Mouse (Mus musculus): ENCODE measurements around the gene Srsf6. TPM values are rescaled to one million over a fixed set of nuclear protein-coding genes. Genes with fewer than 3 reads are reported as not detected.

The Srsf6 gene
- polyA plus RNA-seq, 1 experiment from 2014 or later: 254 TPM

- Histone ChIP-seq H3K27ac (no peak overlapping the region), H3K4me2 (no peak overlapping the region), H3K4me1 (peaks cover 2% of the 10 kb centered on the region), H3K9ac (no peak overlapping the region), H3K9me3 (no peaks in the 10 kb centered on the region), H3K36me3 (no peaks in the 10 kb centered on the region), H3K4me3 (no peak overlapping the region), H3K27me3 (no peaks in the 10 kb centered on the region)
- WGBS: 7% methylated on average over 5 of the region's 5 CpGs
- ATAC-seq (ENCODE audit: insufficient number of reproducible peaks, insufficient read depth, low FRiP score, low TSS enrichment, low read depth): no peak
Observed at GRCm38 (mm10) chr2:162968357-162968756, 37.0 kb downstream of the Srsf6 start.

- Histone ChIP-seq H3K9ac (no peak overlapping the region), H3K4me1 (peaks cover 9% of the 10 kb centered on the region), H3K27ac (no peak overlapping the region), H3K4me2 (no peak overlapping the region), H3K36me3 (no peaks in the 10 kb centered on the region), H3K4me3 (no peak overlapping the region), H3K9me3 (no peaks in the 10 kb centered on the region), H3K27me3 (no peaks in the 10 kb centered on the region)
- 77% methylated on average over 3 of the region's 3 CpGs for WGBS
- ATAC-seq (ENCODE audit: insufficient number of reproducible peaks, insufficient read depth, low FRiP score, low TSS enrichment, low read depth): no peak
Observed at GRCm38 (mm10) chr2:162969101-162969500, 37.8 kb downstream of the Srsf6 start.

DNA sequence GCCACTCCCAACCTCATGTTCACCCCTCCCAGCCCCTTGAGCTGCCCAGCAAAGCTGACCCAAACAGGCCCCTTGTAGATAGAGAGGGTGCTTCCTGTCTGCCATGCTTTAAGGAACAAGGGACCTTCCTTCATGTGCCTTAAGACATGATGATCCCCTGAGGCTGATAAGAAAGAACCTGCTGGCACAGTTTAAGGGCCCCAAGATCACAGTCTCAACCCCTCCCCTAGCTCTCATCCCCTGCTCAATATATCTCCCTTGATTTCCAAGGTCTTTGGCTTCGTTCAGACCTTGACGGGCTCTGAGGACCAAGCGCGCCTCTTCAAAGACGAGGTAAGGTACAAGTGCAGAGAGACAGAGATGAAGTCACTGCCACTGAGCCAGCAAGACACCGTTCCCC lies 39.6 kb downstream of the Srsf6 start:
- H3K36me3 ChIP-seq: no peaks in the 10 kb centered on the region
- 83% methylated on average over 6 of the region's 6 CpGs for WGBS
- H3K4me3 ChIP-seq: no peak overlapping the region
- H3K9me3 ChIP-seq: no peaks in the 10 kb centered on the region
- H3K9ac ChIP-seq: no peak overlapping the region
- no peak overlapping the region for H3K4me2 ChIP-seq
- no peak for ATAC-seq (ENCODE audit: insufficient number of reproducible peaks, insufficient read depth, low FRiP score, low TSS enrichment, low read depth)
- H3K27ac ChIP-seq: no peak overlapping the region
- H3K4me1 ChIP-seq: peaks cover 21% of the 10 kb centered on the region
- no peaks in the 10 kb centered on the region for H3K27me3 ChIP-seq

- H3K9ac ChIP-seq: no peak overlapping the region
- H3K4me1 ChIP-seq: peaks cover 21% of the 10 kb centered on the region
- no peak overlapping the region for H3K27ac ChIP-seq
- H3K9me3 ChIP-seq: no peaks in the 10 kb centered on the region
- no peaks in the 10 kb centered on the region for H3K36me3 ChIP-seq
- 53% methylated on average over 7 of the region's 7 CpGs for WGBS
- ATAC-seq (ENCODE audit: insufficient number of reproducible peaks, insufficient read depth, low FRiP score, low TSS enrichment, low read depth): no peak
- H3K4me2 ChIP-seq: no peak overlapping the region
- no peak overlapping the region for H3K4me3 ChIP-seq
- no peaks in the 10 kb centered on the region for H3K27me3 ChIP-seq
Observed at GRCm38 (mm10) chr2:162972752-162973151, 41.4 kb downstream of the Srsf6 start.

GRCm38 (mm10) chr2:162973206-162973605 lies 41.9 kb downstream of the Srsf6 start:
- peaks cover 21% of the 10 kb centered on the region for H3K4me1 ChIP-seq
- ATAC-seq (ENCODE audit: insufficient number of reproducible peaks, insufficient read depth, low FRiP score, low TSS enrichment, low read depth): no peak
- no peaks in the 10 kb centered on the region for H3K27me3 ChIP-seq
- no peak overlapping the region for H3K9ac ChIP-seq
- 61% methylated on average over 5 of the region's 5 CpGs for WGBS
- no peak overlapping the region for H3K27ac ChIP-seq
- H3K4me3 ChIP-seq: no peak overlapping the region
- H3K4me2 ChIP-seq: peak overlapping the region; percentile 28; the same call in 1 of the 2 replicates
- H3K36me3 ChIP-seq: no peaks in the 10 kb centered on the region
- H3K9me3 ChIP-seq: no peaks in the 10 kb centered on the region

DNA sequence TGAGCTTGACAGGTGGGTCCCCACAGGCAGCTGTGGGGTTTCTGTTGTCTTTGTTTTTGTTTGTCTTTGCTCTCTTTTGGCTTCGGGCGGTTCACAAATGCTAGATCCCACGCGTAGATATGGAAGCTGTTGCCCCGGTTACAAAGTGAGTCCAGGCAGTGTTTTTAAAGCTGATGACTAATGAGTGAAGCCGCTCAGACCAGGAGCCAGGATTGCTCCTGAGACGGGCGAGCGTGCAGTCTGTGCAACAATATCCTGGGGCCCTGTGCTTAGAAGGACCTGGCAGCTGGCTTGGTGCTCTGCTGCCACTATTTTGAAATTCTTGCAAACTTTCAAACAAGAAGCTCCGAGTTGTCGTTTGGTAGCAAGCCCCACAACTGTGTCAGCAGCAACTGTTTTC lies 42.3 kb downstream of the Srsf6 start:
- peaks cover 21% of the 10 kb centered on the region for H3K4me1 ChIP-seq
- ATAC-seq (ENCODE audit: insufficient number of reproducible peaks, insufficient read depth, low FRiP score, low TSS enrichment, low read depth): no peak
- WGBS: 16% methylated on average over 11 of the region's 11 CpGs
- H3K27ac ChIP-seq: no peak overlapping the region
- no peak overlapping the region for H3K4me3 ChIP-seq
- H3K9me3 ChIP-seq: no peaks in the 10 kb centered on the region
- H3K9ac ChIP-seq: 0 out of 2 replicates have a peak overlapping the region, but pooled peaks have one; percentile 28
- H3K27me3 ChIP-seq: no peaks in the 10 kb centered on the region
- peak overlapping the region; percentile 28; the same call in 1 of the 2 replicates for H3K4me2 ChIP-seq
- no peaks in the 10 kb centered on the region for H3K36me3 ChIP-seq

DNA sequence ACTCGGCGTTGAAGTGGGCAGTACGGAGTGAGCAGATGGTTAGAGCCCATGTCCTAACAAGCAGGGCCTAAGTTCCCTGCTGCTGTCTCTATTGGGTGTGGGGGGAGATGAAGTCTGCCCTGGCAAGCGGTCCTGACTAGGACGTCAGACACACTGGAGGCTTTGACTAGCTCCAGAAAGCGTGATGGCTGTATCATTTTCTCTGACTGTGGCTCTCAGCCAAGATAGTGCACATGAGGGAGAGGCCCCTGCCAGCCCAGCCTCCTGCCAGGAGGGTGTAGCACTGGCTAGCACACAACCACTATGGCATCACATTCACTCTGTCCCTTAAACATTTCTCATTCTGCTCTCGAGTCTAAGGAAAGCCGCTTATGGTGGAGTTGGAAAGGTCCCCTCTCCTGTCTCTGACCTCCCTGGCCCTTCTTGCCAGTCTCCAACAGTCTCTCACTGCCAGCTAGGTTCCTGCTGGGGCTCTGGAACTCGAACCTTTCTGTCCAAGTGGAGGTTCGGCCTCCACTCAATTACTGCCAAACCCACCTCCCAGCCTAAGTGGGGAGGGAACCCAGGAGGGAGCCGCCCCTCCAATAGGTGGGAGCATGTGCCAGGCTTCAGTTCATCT lies 43.9 kb downstream of the Srsf6 start:
- peaks cover 21% of the 10 kb centered on the region for H3K4me1 ChIP-seq
- 71% methylated on average over 11 of the region's 11 CpGs for whole genome bisulfite sequencing
- no peak overlapping the region for H3K9ac ChIP-seq
- no peaks in the 10 kb centered on the region for H3K27me3 ChIP-seq
- no peaks in the 10 kb centered on the region for H3K36me3 ChIP-seq
- H3K4me3 ChIP-seq: no peak overlapping the region
- H3K9me3 ChIP-seq: no peaks in the 10 kb centered on the region
- H3K27ac ChIP-seq: no peak overlapping the region
- H3K4me2 ChIP-seq: no peak overlapping the region
- no peak for ATAC-seq (ENCODE audit: insufficient number of reproducible peaks, insufficient read depth, low FRiP score, low TSS enrichment, low read depth)

- Histone ChIP-seq H3K4me1 (peaks cover 21% of the 10 kb centered on the region), H3K27ac (no peak overlapping the region), H3K27me3 (no peaks in the 10 kb centered on the region), H3K4me2 (no peak overlapping the region), H3K9ac (no peak overlapping the region), H3K36me3 (no peaks in the 10 kb centered on the region), H3K9me3 (no peaks in the 10 kb centered on the region), H3K4me3 (no peak overlapping the region)
- no peak for ATAC-seq (ENCODE audit: insufficient number of reproducible peaks, insufficient read depth, low FRiP score, low TSS enrichment, low read depth)
- WGBS: 65% methylated on average over 4 of the region's 4 CpGs
Observed at GRCm38 (mm10) chr2:162976001-162976400, 44.7 kb downstream of the Srsf6 start.

- peaks cover 7% of the 10 kb centered on the region; the same call in 1 of the 2 replicates for H3K27me3 ChIP-seq
- 87% methylated on average over 6 of the region's 6 CpGs for WGBS
- H3K27ac ChIP-seq: no peak overlapping the region
- H3K4me1 ChIP-seq: no peaks in the 10 kb centered on the region
- no peak overlapping the region for H3K4me3 ChIP-seq
- H3K4me2 ChIP-seq: no peak overlapping the region
- no peaks in the 10 kb centered on the region for H3K36me3 ChIP-seq
- ATAC-seq (ENCODE audit: insufficient number of reproducible peaks, insufficient read depth, low FRiP score, low TSS enrichment, low read depth): no peak
- no peak overlapping the region for H3K9ac ChIP-seq
- no peaks in the 10 kb centered on the region for H3K9me3 ChIP-seq
Observed at GRCm38 (mm10) chr2:162984381-162984780, 53.1 kb downstream of the Srsf6 start.

DNA sequence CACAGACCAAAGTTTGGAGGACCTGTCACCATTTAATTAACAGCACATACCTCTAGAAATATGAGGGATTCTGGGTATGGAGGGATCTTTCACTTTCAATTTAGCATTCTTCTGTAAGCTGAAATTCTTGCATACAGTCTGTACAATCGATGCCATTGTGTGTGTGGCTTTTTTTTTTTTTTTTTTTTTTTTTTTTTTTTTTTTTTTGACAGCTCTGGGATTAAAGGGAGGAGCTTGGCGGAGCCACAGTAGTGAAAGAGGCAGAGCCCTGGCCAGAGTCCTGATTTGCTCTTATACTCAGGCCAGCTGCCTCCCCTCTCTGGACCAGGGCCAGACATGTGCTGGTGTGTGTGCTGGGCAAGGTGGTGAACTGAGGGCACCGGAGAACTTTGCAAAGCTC lies 54.6 kb downstream of the Srsf6 start:
- no peak overlapping the region for H3K4me2 ChIP-seq
- no peaks in the 10 kb centered on the region for H3K36me3 ChIP-seq
- H3K4me3 ChIP-seq: no peak overlapping the region
- no peak for ATAC-seq (ENCODE audit: insufficient number of reproducible peaks, insufficient read depth, low FRiP score, low TSS enrichment, low read depth)
- 56% methylated on average over 3 of the region's 3 CpGs for WGBS
- H3K9me3 ChIP-seq: no peaks in the 10 kb centered on the region
- H3K4me1 ChIP-seq: no peaks in the 10 kb centered on the region
- H3K9ac ChIP-seq: no peak overlapping the region
- H3K27ac ChIP-seq: no peak overlapping the region
- H3K27me3 ChIP-seq: peaks cover 7% of the 10 kb centered on the region; the same call in 1 of the 2 replicates
